Mouse (Mus musculus) heart, adult 8-10 months (tissue): ENCODE results near the gene Prdm5. TPM values are rescaled to one million over a fixed set of nuclear protein-coding genes. Genes with fewer than 3 reads are reported as not detected.

Source experiments
- DNase-seq: peaks from one replicate; pipeline ENCODE4 v3.0.0; 2022; ENCODE audit warnings: low spot score
- total RNA-seq, 4 experiments: library from RNA; stranded (reverse); gene quantifications; 2 replicates each; pipeline ENCODE4 v1.2.4; 2022

The Prdm5 gene
- total RNA-seq, 4 experiments from 2014 or later = 5.2 to 10.1 (median 8.9) TPM

- no peak for DNase-seq
Measured at GRCm38 (mm10) chr6:65831443-65831842, 52.7 kb downstream of the Prdm5 start.

GRCm38 (mm10) chr6:65834013-65834412 is 55.2 kb downstream of the Prdm5 start:
- no peak for DNase-seq

GRCm38 (mm10) chr6:65842579-65842978 is 63.8 kb downstream of the Prdm5 start:
- no peak for DNase-seq

- DNase-seq = no peak
Measured at GRCm38 (mm10) chr6:65849127-65849526, 70.3 kb downstream of the Prdm5 start.

- no peak for DNase-seq
Measured at GRCm38 (mm10) chr6:65849687-65850086, 70.9 kb downstream of the Prdm5 start.

- no peak for DNase-seq
Measured at GRCm38 (mm10) chr6:65850221-65850620, 71.4 kb downstream of the Prdm5 start.

- no peak for DNase-seq
Measured at GRCm38 (mm10) chr6:65854020-65854419, 75.2 kb downstream of the Prdm5 start.

GRCm38 (mm10) chr6:65854585-65854984 is 75.8 kb downstream of the Prdm5 start:
- no peak for DNase-seq

- DNase-seq = no peak
Measured at GRCm38 (mm10) chr6:65860609-65861008, 81.8 kb downstream of the Prdm5 start.

GRCm38 (mm10) chr6:65862836-65863235 is 84.0 kb downstream of the Prdm5 start:
- DNase-seq = no peak

- no peak for DNase-seq
Measured at GRCm38 (mm10) chr6:65864233-65864632, 85.4 kb downstream of the Prdm5 start.

- no peak for DNase-seq
Measured at GRCm38 (mm10) chr6:65864919-65865318, 86.1 kb downstream of the Prdm5 start.

- no peak for DNase-seq
Measured at GRCm38 (mm10) chr6:65865861-65866260, 87.1 kb downstream of the Prdm5 start.

GRCm38 (mm10) chr6:65871754-65872278 is 93.0 kb downstream of the Prdm5 start:
- no peak for DNase-seq

- no peak for DNase-seq
Measured at GRCm38 (mm10) chr6:65878300-65878699, 99.5 kb downstream of the Prdm5 start.

GRCm38 (mm10) chr6:65888835-65889234 is 110.0 kb downstream of the Prdm5 start:
- no peak for DNase-seq

GRCm38 (mm10) chr6:65892045-65892660 is 113.4 kb downstream of the Prdm5 start:
- no peak for DNase-seq

- DNase-seq = no peak
Measured at GRCm38 (mm10) chr6:65906657-65907182, 127.9 kb downstream of the Prdm5 start.

- DNase-seq = no peak
Measured at GRCm38 (mm10) chr6:65915421-65915820, 136.6 kb downstream of the Prdm5 start.

- no peak for DNase-seq
Measured at GRCm38 (mm10) chr6:65921703-65922102, 142.9 kb downstream of the Prdm5 start.

- DNase-seq = no peak
Measured at GRCm38 (mm10) chr6:65923501-65924084, 144.8 kb downstream of the Prdm5 start.

- no peak for DNase-seq
Measured at GRCm38 (mm10) chr6:65925737-65926333, 147.0 kb downstream of the Prdm5 start.

GRCm38 (mm10) chr6:65930523-65930922 is 151.7 kb downstream of the Prdm5 start:
- DNase-seq = no peak
